Mouse (Mus musculus): ENCODE measurements at regions not wholly inside any gene's neighbourhood (a gene's known extent, or its start where the extent isn't known, plus 50 kb on each side); places are given as distances from the start of the nearest gene placed in this dataset.

DNA sequence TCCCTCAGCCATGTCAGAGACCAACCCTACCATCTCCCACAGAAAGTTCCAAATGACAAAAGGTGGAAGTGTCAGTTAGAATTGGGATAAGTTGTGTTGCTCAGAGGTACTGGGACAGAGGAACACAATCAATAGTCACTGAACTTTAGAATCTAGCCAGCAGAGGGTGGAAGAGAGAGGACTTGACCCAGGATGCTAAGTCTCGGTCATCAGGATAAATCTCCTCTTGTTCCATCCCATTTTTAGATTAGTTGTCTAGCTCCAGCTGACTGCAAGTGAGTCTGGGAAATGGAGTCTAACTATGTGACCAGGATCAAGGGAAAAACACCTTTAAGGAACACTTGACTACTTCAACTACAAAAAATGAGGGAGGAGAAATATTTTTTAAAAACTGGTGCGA is 91.5 kb downstream of the Fam84b start:
- ATAC-seq (ENCODE audit: insufficient read depth, low FRiP score, low TSS enrichment), result no peak
- 75% methylated on average over 2 of the region's 2 CpGs for WGBS

GRCm38 (mm10) chr15:60760015-60760437 is 93.6 kb downstream of the Fam84b start:
- H3K4me1 ChIP-seq (ENCODE audit: control insufficient read depth, insufficient read depth, low read length), result no peaks in the 10 kb centered on the region
- no peak overlapping the region for H3K9ac ChIP-seq (ENCODE audit: low read length)
- peak; percentile 73 for DNase-seq (ENCODE audit: low spot score)
- peak; percentile 73; the same call in 1 of the 2 replicates for ATAC-seq (ENCODE audit: insufficient read depth, low FRiP score, low TSS enrichment)
- H3K27me3 ChIP-seq (ENCODE audit: control insufficient read depth, insufficient read depth, low read length), result no peaks in the 10 kb centered on the region
- no peak overlapping the region for H3K4me2 ChIP-seq (ENCODE audit: low read depth)
- WGBS, result 35% methylated on average over 6 of the region's 6 CpGs
- H3K4me3 ChIP-seq (ENCODE audit: low read depth, low read length), result no peak overlapping the region
- no peaks in the 10 kb centered on the region for H3K9me3 ChIP-seq (ENCODE audit: control insufficient read depth, low read length)
- no peaks in the 10 kb centered on the region for H3K36me3 ChIP-seq (ENCODE audit: control insufficient read depth, insufficient read depth, low read length)
- H3K27ac ChIP-seq (ENCODE audit: low read depth, low read length), result no peak overlapping the region

More for the DNA sequence above, 91.5 kb downstream of the Fam84b start:
- H3K4me2 ChIP-seq (ENCODE audit: low read depth), result no peak overlapping the region
- H3K36me3 ChIP-seq (ENCODE audit: control insufficient read depth, insufficient read depth, low read length), result no peaks in the 10 kb centered on the region
- H3K9ac ChIP-seq (ENCODE audit: low read length), result no peak overlapping the region
- H3K27me3 ChIP-seq (ENCODE audit: control insufficient read depth, insufficient read depth, low read length), result no peaks in the 10 kb centered on the region
- H3K9me3 ChIP-seq (ENCODE audit: control insufficient read depth, low read length), result no peaks in the 10 kb centered on the region
- H3K4me3 ChIP-seq (ENCODE audit: low read depth, low read length), result no peak overlapping the region
- H3K27ac ChIP-seq (ENCODE audit: low read depth, low read length), result no peak overlapping the region
- no peak for DNase-seq (ENCODE audit: low spot score)
- H3K4me1 ChIP-seq (ENCODE audit: control insufficient read depth, insufficient read depth, low read length), result no peaks in the 10 kb centered on the region

DNA sequence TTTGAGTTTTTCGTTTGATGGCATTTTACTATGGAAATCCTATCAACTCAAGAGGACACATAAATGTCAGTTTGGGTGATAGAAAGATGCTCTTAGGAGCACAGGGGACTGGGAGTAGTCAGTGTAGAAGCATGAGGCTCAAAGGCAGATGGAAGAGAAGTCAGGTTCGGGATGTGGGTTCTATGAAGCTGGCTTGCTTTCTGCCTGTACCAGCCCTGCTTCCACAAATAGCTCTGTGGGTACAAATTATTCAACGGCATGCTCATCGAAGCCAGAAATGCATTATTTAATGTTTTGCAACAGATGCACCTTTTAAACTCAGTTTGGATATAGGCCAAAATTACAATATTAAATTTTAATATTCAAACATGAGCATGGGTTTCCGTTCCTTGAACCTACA is 99.3 kb downstream of the Fam84b start:
- ATAC-seq (ENCODE audit: insufficient read depth, low FRiP score, low TSS enrichment), result no peak
- Histone ChIP-seq H3K9me3 (ENCODE audit: control insufficient read depth, low read length) (no peaks in the 10 kb centered on the region), H3K27ac (ENCODE audit: low read depth, low read length) (no peak overlapping the region), H3K9ac (ENCODE audit: low read length) (no peak overlapping the region), H3K4me1 (ENCODE audit: control insufficient read depth, insufficient read depth, low read length) (no peaks in the 10 kb centered on the region), H3K4me2 (ENCODE audit: low read depth) (no peak overlapping the region), H3K27me3 (ENCODE audit: control insufficient read depth, insufficient read depth, low read length) (no peaks in the 10 kb centered on the region), H3K36me3 (ENCODE audit: control insufficient read depth, insufficient read depth, low read length) (no peaks in the 10 kb centered on the region), H3K4me3 (ENCODE audit: low read depth, low read length) (no peak overlapping the region)
- 89% methylated on average over 5 of the region's 5 CpGs for WGBS
- no peak for DNase-seq (ENCODE audit: low spot score)

DNA sequence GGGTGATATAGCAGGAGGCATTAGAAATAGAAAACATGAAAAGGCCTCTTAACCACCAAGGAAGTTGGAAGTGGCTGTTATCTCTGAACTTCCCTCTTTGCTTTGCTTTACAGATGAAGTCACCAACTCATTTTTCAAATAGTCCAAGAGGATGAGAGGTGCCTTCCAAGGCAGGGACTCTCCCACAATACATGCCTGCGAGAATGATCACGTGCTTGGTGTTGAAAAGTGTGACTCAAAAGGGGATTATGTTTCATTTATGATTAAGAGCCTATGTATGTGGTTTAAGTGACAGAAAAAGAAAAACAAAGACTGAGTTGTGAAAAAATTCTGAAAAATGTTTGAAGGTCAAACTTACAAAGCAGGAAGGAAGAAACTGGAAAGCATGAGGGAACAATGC is 114.0 kb downstream of the Fam84b start:
- no peak overlapping the region for H3K4me3 ChIP-seq (ENCODE audit: low read depth, low read length)
- H3K9me3 ChIP-seq (ENCODE audit: control insufficient read depth, low read length), result no peaks in the 10 kb centered on the region
- no peak overlapping the region for H3K27ac ChIP-seq (ENCODE audit: low read depth, low read length)
- H3K4me1 ChIP-seq (ENCODE audit: control insufficient read depth, insufficient read depth, low read length), result no peaks in the 10 kb centered on the region
- H3K27me3 ChIP-seq (ENCODE audit: control insufficient read depth, insufficient read depth, low read length), result no peaks in the 10 kb centered on the region
- no peak overlapping the region for H3K4me2 ChIP-seq (ENCODE audit: low read depth)
- no peaks in the 10 kb centered on the region for H3K36me3 ChIP-seq (ENCODE audit: control insufficient read depth, insufficient read depth, low read length)
- H3K9ac ChIP-seq (ENCODE audit: low read length), result no peak overlapping the region
- ATAC-seq (ENCODE audit: insufficient read depth, low FRiP score, low TSS enrichment) (no peak), DNase-seq (ENCODE audit: low spot score) (no peak)
- 78% methylated on average over 2 of the region's 2 CpGs for WGBS

DNA sequence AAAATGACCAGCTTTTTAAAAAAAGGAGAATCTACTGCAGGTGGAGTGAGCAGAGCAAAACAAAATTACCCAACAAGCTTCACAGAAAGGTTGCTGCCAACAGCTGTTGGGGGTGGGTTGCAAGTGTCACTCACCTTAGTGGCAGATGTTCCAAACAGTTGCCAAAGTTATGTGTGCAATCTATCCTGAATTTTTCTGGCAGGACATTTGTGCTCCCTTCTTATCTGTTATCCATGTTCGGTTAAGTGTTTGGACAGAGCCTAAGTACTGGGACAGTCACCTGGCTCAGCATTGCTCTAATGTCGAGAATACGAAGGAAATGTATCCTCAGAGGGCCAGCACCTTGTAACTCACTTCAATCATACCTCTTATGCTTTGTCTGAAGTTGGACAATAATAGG is 115.3 kb downstream of the Fam84b start:
- Histone ChIP-seq H3K9ac (ENCODE audit: low read length) (no peak overlapping the region), H3K36me3 (ENCODE audit: control insufficient read depth, insufficient read depth, low read length) (no peaks in the 10 kb centered on the region), H3K9me3 (ENCODE audit: control insufficient read depth, low read length) (no peaks in the 10 kb centered on the region), H3K27ac (ENCODE audit: low read depth, low read length) (no peak overlapping the region), H3K4me3 (ENCODE audit: low read depth, low read length) (no peak overlapping the region), H3K4me2 (ENCODE audit: low read depth) (no peak overlapping the region), H3K27me3 (ENCODE audit: control insufficient read depth, insufficient read depth, low read length) (no peaks in the 10 kb centered on the region), H3K4me1 (ENCODE audit: control insufficient read depth, insufficient read depth, low read length) (no peaks in the 10 kb centered on the region)
- 85% methylated on average over 3 of the region's 3 CpGs for WGBS
- DNase-seq (ENCODE audit: low spot score) (no peak), ATAC-seq (ENCODE audit: insufficient read depth, low FRiP score, low TSS enrichment) (no peak)

GRCm38 (mm10) chr15:60732416-60732815 is 121.2 kb downstream of the Fam84b start:
- Histone ChIP-seq H3K27me3 (ENCODE audit: control insufficient read depth, insufficient read depth, low read length) (no peaks in the 10 kb centered on the region), H3K4me2 (ENCODE audit: low read depth) (no peak overlapping the region), H3K4me3 (ENCODE audit: low read depth, low read length) (no peak overlapping the region), H3K9me3 (ENCODE audit: control insufficient read depth, low read length) (no peaks in the 10 kb centered on the region), H3K27ac (ENCODE audit: low read depth, low read length) (no peak overlapping the region), H3K4me1 (ENCODE audit: control insufficient read depth, insufficient read depth, low read length) (no peaks in the 10 kb centered on the region), H3K36me3 (ENCODE audit: control insufficient read depth, insufficient read depth, low read length) (no peaks in the 10 kb centered on the region), H3K9ac (ENCODE audit: low read length) (no peak overlapping the region)
- DNase-seq (ENCODE audit: low spot score), result no peak
- ATAC-seq (ENCODE audit: insufficient read depth, low FRiP score, low TSS enrichment), result no peak

- ATAC-seq (ENCODE audit: insufficient read depth, low FRiP score, low TSS enrichment), result no peak
- no peaks in the 10 kb centered on the region for H3K4me1 ChIP-seq (ENCODE audit: control insufficient read depth, insufficient read depth, low read length)
- H3K27me3 ChIP-seq (ENCODE audit: control insufficient read depth, insufficient read depth, low read length), result no peaks in the 10 kb centered on the region
- no peak overlapping the region for H3K9ac ChIP-seq (ENCODE audit: low read length)
- H3K9me3 ChIP-seq (ENCODE audit: control insufficient read depth, low read length), result no peaks in the 10 kb centered on the region
- no peaks in the 10 kb centered on the region for H3K36me3 ChIP-seq (ENCODE audit: control insufficient read depth, insufficient read depth, low read length)
- H3K4me2 ChIP-seq (ENCODE audit: low read depth), result no peak overlapping the region
- whole genome bisulfite sequencing, result 73% methylated on average over 9 of the region's 9 CpGs
- H3K27ac ChIP-seq (ENCODE audit: low read depth, low read length), result no peak overlapping the region
- no peak overlapping the region for H3K4me3 ChIP-seq (ENCODE audit: low read depth, low read length)
- no peak for DNase-seq (ENCODE audit: low spot score)
Observed at GRCm38 (mm10) chr15:60728754-60729153, 124.8 kb downstream of the Fam84b start.

- H3K4me1 ChIP-seq (ENCODE audit: control insufficient read depth, insufficient read depth, low read length), result no peaks in the 10 kb centered on the region
- H3K36me3 ChIP-seq (ENCODE audit: control insufficient read depth, insufficient read depth, low read length), result no peaks in the 10 kb centered on the region
- ATAC-seq (ENCODE audit: insufficient read depth, low FRiP score, low TSS enrichment) (no peak), DNase-seq (ENCODE audit: low spot score) (no peak)
- no peak overlapping the region for H3K9ac ChIP-seq (ENCODE audit: low read length)
- H3K27ac ChIP-seq (ENCODE audit: low read depth, low read length), result no peak overlapping the region
- no peaks in the 10 kb centered on the region for H3K9me3 ChIP-seq (ENCODE audit: control insufficient read depth, low read length)
- no peak overlapping the region for H3K4me2 ChIP-seq (ENCODE audit: low read depth)
- H3K27me3 ChIP-seq (ENCODE audit: control insufficient read depth, insufficient read depth, low read length), result no peaks in the 10 kb centered on the region
- WGBS, result 68% methylated on average over 4 of the region's 4 CpGs
- no peak overlapping the region for H3K4me3 ChIP-seq (ENCODE audit: low read depth, low read length)
Observed at GRCm38 (mm10) chr15:60728337-60728736, 125.2 kb downstream of the Fam84b start.

DNA sequence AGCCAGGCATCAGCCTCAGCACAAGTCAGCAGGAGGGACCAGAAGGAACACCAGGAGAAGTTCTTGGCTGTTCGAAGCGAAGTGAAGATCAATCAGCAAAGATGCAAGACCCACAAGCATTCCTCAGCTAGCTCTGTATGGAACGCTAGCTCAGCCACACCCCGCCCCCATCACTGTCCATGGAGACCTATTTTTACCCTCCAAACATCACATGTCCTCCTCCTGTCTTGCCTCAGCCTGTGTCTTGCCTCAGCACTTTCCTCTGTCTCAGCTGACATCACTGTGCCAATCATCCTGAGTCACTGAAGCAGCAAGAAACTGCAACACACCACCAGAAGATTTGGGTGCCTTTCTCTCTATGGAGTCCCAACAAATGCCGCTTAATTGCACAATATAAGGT is 134.2 kb downstream of the Fam84b start:
- no peaks in the 10 kb centered on the region for H3K36me3 ChIP-seq (ENCODE audit: control insufficient read depth, insufficient read depth, low read length)
- no peak overlapping the region for H3K4me3 ChIP-seq (ENCODE audit: low read depth, low read length)
- H3K9me3 ChIP-seq (ENCODE audit: control insufficient read depth, low read length), result no peaks in the 10 kb centered on the region
- no peaks in the 10 kb centered on the region for H3K4me1 ChIP-seq (ENCODE audit: control insufficient read depth, insufficient read depth, low read length)
- H3K4me2 ChIP-seq (ENCODE audit: low read depth), result no peak overlapping the region
- no peak overlapping the region for H3K27ac ChIP-seq (ENCODE audit: low read depth, low read length)
- 87% methylated on average over 5 of the region's 5 CpGs for WGBS
- DNase-seq (ENCODE audit: low spot score) (no peak), ATAC-seq (ENCODE audit: insufficient read depth, low FRiP score, low TSS enrichment) (no peak)
- H3K9ac ChIP-seq (ENCODE audit: low read length), result no peak overlapping the region
- no peaks in the 10 kb centered on the region for H3K27me3 ChIP-seq (ENCODE audit: control insufficient read depth, insufficient read depth, low read length)
